Mouse (Mus musculus) retina, postnatal 1 day (tissue): ENCODE measurements at regions not wholly inside any gene's neighbourhood (a gene's known extent, or its start where the extent isn't known, plus 50 kb on each side); places are given as distances from the start of the nearest gene placed in this dataset.

Experiments
- DNase-seq: peaks from one replicate; pipeline ENCODE4 v3.0.0-alpha.2; 2012

- DNase-seq = no peak
Observed at GRCm38 (mm10) chr2:56083226-56083625, 647.5 kb downstream of the Kcnj3 start.

GRCm38 (mm10) chr2:56109531-56109930, 673.8 kb downstream of the Kcnj3 start:
- peak; percentile 62 for DNase-seq

GRCm38 (mm10) chr2:56109975-56110374, 674.2 kb downstream of the Kcnj3 start:
- no peak for DNase-seq

DNA sequence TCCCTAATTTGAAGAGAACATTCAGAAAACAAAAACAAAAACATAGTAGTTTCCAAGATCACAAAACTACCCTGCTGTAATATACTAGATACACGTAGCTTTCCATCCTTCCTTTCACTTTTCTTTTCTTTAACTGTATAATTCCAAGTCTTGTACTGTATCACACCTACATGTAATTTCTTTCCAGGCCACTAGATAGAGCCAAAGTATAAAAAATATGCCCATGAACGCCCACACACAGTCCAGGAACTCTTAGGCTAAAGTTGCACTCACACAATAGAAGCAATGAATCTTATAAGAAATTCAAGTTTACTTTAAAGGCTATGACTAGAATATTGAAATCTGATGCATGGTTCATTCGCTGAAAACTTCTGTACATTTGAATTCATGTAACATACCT, 678.7 kb downstream of the Kcnj3 start:
- peak; percentile 73 for DNase-seq

DNA sequence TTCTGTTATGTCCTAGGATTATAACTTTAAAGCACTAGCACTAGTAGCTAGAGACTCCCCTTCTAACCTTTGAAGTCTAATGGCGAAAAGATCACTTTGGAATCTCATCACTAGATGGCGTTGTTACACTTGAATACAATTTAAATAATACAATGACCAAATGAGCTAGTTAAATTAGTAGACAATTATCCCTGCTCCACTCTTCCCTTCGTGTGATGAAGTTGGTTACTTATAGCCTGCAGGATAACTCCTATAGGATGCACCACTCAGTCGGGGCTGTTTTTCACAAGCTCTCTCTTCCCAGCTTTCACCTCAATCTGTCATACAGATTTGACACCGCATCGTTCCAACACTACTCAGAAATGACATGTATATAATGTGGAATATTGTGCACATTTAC, 683.6 kb downstream of the Kcnj3 start:
- DNase-seq = peak; percentile 87

DNA sequence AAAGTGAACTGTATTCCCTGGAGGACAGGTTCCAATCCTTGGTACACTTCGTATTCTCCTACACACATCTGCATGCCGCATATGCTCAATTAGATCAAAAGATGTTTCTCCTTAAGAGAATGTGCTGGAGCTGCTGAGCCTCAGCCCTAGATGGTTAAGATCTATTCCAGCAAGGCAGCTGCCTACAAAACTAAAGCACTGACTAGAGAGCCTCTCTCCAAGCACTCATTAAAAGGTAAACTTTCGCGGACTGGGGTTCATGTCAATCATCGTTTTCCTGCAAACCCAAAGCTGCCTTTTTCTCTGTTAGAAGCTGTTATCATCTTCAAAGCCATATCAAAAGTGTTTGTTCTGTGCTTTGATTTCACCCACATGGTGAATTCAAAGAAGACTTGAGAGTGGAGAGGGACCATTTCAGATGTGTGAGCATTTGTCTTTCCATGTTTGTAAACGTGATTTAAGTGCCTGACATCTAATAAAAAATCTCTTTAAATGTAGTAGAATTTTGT, 711.4 kb downstream of the Kcnj3 start:
- DNase-seq = no peak

- no peak for DNase-seq
Observed at GRCm38 (mm10) chr2:56196449-56196848, 760.7 kb downstream of the Kcnj3 start.

DNA sequence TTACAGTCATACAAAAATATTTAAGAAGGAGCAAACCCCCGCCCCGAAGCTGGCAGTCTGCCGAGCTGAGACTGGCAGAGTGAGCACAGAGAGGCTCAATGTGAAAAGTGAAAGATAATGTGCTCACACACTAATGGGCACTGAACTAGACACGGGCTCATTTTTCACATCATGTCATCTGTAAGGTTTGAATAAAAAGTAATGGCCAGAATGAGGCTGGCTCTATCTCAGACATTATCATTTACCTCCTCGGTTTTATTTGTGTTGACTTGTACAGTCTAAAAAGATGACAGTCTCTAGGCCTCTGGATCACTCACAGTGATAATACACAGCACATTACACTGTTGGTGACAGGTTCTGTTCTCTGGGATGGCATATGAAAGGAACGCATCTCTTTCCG, 791.7 kb downstream of the Kcnj3 start:
- peak; percentile 67 for DNase-seq

DNA sequence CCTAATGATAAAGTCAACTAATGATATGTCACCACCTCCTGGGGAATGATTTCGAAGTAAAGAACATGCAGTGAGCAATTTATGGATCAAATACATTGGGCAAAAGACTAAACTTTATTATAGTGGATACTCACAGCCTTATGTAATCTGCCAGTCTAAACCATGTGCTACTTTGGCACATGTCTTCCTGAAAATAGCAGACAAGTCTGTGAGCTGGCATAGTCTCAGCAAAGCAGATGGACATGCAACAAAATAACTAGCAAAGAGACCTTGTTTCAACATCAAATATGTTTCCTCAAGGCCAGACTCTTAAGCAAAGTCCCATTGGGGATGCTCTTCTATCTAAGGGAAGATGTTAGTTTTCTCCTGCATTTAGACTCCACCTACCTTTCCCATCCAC, 797.3 kb downstream of the Kcnj3 start:
- DNase-seq = no peak

GRCm38 (mm10) chr2:56257044-56257954, 821.5 kb downstream of the Kcnj3 start:
- DNase-seq = peak; percentile 92

DNA sequence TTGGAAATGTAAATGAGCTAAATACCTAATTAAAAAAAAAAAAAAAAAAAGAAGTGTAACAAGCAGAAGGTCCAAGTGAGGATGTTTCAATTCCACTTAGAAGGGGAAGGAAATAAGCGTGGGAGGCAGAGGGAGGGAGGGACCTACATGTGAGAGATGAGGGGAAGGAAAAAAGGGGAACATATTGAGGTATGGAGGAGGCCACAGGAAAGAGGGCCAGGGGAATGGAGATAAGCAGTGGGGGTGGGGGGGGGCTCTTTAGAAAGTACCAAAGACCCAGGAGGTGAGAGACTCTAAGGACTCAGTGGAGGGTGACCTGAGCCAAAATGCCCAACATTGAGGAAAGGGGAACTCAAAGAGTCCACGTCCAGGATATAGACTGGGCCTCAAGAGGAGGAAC, 818.9 kb downstream of the Nr4a2 start:
- no peak for DNase-seq

DNA sequence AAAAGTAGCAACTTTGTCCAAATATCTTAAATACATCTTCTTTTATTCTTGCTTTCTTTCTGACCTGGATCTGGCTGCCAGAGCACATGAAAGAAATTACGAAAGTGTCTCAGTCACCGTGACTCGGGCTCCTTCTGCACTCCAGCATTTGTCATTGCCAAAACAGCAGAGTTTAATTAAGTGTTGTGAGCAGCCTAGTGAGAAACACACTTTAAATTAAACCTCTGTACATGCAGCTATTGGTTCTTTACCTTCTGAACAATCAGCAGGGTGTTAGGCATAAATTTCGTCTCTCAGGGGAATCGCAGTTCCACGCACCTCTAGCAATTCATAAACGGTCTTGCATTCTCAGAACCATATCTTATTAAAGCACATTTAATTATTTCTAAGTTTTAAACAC, 802.1 kb downstream of the Nr4a2 start:
- DNase-seq = no peak

DNA sequence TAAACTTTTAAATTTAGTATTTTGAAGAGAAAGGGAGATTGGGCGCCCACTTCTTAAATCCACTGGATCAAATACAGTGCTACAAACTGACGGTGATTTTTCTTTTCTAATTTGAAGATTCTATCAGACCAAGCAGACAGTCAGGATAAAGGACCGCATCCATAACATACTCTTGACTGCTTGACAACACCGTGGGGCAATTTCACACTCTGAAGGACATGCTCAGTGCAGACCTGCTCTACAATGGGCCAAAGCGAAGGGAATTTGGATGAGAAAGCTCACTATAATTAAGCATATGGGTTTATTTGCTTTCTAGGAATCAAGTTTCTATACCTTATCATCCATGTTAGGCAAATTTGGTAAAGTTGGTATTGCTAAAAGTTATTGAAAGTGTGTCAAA, 801.3 kb downstream of the Nr4a2 start:
- no peak for DNase-seq

- DNase-seq = no peak
Observed at GRCm38 (mm10) chr2:56335974-56336373, 787.8 kb downstream of the Nr4a2 start.

- DNase-seq = no peak
Observed at GRCm38 (mm10) chr2:56364065-56364464, 759.7 kb downstream of the Nr4a2 start.
